Mouse (Mus musculus) heart, embryonic 14.5 days (tissue): ENCODE results near the gene Ak4. TPM values are rescaled to one million over a fixed set of nuclear protein-coding genes. Genes with fewer than 3 reads are reported as not detected.

Experiments used
- ATAC-seq: fragments of 200-750 bp; cut with Nextera tagmentation; 2 replicates; pipeline ENCODE4 v1.8.0; 2017; ENCODE audit warnings: low read depth, moderate TSS enrichment; ENCODE audit not compliant: insufficient number of reproducible peaks, insufficient read depth, low FRiP score
- H3K27ac ChIP-seq, 2 experiments: fragments of 200-500 bp in 1 of 2; fragments of 300-500 bp in 1 of 2; sonication (generic) in 1 of 2; replicated peaks in 1 of 2; 2 replicates each; pipeline ENCODE4 v1.5.1; 2012 to 2014; ENCODE audit warnings: low read depth in 2 of 2, low read length in 2 of 2, control low read depth in 1 of 2, mild to moderate bottlenecking in 1 of 2, mixed read lengths in 1 of 2; ENCODE audit not compliant: control insufficient read depth in 1 of 2, insufficient read depth in 1 of 2
- H3K27me3 ChIP-seq: fragments of 300-500 bp; sonication (generic); 2 replicates; pipeline ENCODE4 v1.6.1; 2014; ENCODE audit warnings: mild to moderate bottlenecking, low read length, control low read depth; ENCODE audit not compliant: control insufficient read depth, insufficient read depth
- H3K36me3 ChIP-seq: fragments of 300-500 bp; sonication (generic); 2 replicates; pipeline ENCODE4 v1.6.1; 2014; ENCODE audit warnings: mild to moderate bottlenecking, control low read depth, low read length, mixed read lengths; ENCODE audit not compliant: control insufficient read depth, insufficient read depth
- H3K4me1 ChIP-seq, 2 experiments: fragments of 200-500 bp in 1 of 2; fragments of 300-500 bp in 1 of 2; sonication (generic) in 1 of 2; 2 replicates each; pipeline ENCODE4 v1.6.1; 2012 to 2014; ENCODE audit warnings: low read length in 2 of 2, control low read depth in 1 of 2, mixed read lengths in 1 of 2; ENCODE audit not compliant: control insufficient read depth in 2 of 2, insufficient read depth in 2 of 2
- H3K4me2 ChIP-seq: fragments of 300-500 bp; sonication (generic); 2 replicates; pipeline ENCODE4 v1.6.1; 2014; ENCODE audit warnings: mild to moderate bottlenecking, low read length
- H3K4me3 ChIP-seq, 2 experiments: fragments of 200-500 bp in 1 of 2; fragments of 300-500 bp in 1 of 2; sonication (generic) in 1 of 2; 2 replicates each; pipeline ENCODE4 v1.5.1; 2012 to 2014; ENCODE audit warnings: low read length in 2 of 2, mild to moderate bottlenecking in 2 of 2, control low read depth in 1 of 2, low read depth in 1 of 2, moderate library complexity in 1 of 2; ENCODE audit not compliant: control insufficient read depth in 1 of 2, insufficient read depth in 1 of 2
- H3K9ac ChIP-seq: fragments of 300-500 bp; sonication (generic); 2 replicates; pipeline ENCODE4 v1.6.1; 2014; ENCODE audit warnings: mild to moderate bottlenecking, low read length
- H3K9me3 ChIP-seq: fragments of 300-500 bp; sonication (generic); 2 replicates; pipeline ENCODE4 v1.6.1; 2016; ENCODE audit warnings: low read length, control low read depth; ENCODE audit not compliant: control insufficient read depth
- WGBS: fragments of 180-500 bp; shearing (Covaris S2); extraction: QIAGEN DNeasy Blood & Tissue Kit; methylation state at CpG from one replicate; pipeline ENCODE4 v1.1.7; 2014; 5-methylcytosine and 5-hydroxymethylcytosine counted together
- polyA plus RNA-seq: library from polyadenylated mRNA; unstranded; fragments of >200 nt; fragmentation: Nextera tagmentation; extraction: Ambion mirVana; gene quantifications from 2 replicates; pipeline ENCODE4 v1.2.1, GENCODE M21; 2014

Ak4 gene
- polyA plus RNA-seq, 1 experiment from 2014 or later, result 8.3 TPM

DNA sequence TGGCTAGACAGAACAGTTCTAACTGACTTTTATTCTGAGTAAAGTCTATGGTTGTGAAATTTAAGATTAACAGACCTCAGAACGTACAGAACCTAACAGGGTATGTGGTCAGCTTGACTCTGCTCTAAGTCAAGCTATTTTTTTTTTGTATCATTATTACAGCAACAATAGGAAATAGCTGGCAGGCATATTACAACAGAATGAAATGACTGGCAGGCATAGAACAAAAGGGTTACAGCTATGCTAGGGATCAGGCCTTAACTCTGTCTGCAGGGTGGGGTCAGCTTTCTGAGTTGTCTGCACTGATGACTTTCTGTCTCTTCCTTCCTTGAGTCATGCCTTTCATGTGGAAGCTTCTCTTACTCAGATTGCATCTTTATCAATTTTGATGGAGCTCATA, 17.1 kb upstream of the Ak4 start:
- no peak for ATAC-seq

DNA sequence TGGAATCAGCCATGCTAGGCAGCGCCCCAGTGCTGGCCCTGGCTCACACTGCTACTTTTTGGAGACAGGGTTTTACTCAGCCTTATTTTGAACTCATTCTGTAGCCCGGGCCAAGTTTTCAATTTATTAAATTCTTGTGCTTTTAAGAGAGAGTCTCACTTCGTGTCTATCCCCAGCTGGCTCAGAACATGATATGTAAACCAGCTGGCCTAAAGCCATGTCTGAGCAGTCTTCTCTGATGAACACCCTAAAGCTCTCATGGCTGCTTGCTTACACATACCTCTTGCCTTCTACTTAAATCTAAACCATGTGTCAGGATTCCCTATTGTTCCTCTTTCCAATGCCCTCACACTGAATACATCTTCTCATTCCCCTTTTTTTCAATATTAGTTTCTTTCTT, 14.2 kb upstream of the Ak4 start:
- 74% methylated on average over 3 of the region's 3 CpGs for WGBS
- H3K27me3 ChIP-seq, result no peaks in the 10 kb centered on the region

More for the DNA sequence above, 17.1 kb upstream of the Ak4 start:
- Histone ChIP-seq H3K36me3 (no peaks in the 10 kb centered on the region), H3K4me2 (no peak overlapping the region), H3K9ac (no peak overlapping the region), H3K4me1 (no peaks in the 10 kb centered on the region), H3K27ac (no peak overlapping the region), H3K4me3 (no peak overlapping the region), H3K27me3 (no peaks in the 10 kb centered on the region), H3K9me3 (no peaks in the 10 kb centered on the region)
- 76% methylated on average over 1 of the region's 1 CpGs for WGBS

DNA sequence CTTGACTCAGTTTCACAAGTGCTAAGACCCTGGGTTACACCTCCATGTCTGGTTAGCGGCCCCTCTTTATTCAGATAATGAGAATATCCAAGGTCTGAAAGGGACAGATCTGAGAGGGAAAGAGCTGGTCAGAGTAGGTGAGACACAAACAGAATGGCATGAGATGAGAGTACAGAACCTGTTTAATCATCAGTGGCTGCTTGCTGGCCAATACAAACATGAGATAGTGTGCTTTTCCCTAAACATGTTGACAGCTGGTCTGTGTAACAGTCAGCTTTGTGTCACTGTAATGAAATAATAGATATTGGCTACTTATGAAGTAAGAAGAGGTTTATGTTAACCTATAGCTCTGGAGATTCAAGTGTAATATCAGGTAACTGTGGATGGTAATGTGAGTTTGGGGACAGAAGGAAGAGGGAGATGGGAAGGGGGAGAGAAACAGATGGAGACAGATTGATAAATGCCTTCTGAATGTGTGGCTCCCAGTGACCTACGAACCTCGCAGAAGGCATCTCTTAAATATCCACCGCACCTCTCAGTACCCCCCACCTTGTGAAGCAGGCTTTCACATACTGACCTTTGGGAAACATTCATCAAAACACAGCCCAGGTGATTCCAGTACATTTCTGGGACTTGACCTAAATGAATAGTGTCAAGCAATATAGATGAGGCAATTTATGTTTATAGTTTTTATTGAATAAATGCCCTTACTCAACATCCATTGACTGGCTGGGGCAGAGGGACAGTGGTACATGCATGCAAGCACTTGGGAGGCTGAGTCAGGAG, 12.5 kb upstream of the Ak4 start:
- WGBS, result 89% methylated on average over 4 of the region's 4 CpGs
- H3K9ac ChIP-seq, result no peak overlapping the region
- no peak for ATAC-seq

More for the DNA sequence above, 14.2 kb upstream of the Ak4 start:
- Histone ChIP-seq H3K9ac (no peak overlapping the region), H3K27ac (no peak overlapping the region), H3K36me3 (no peaks in the 10 kb centered on the region), H3K9me3 (no peaks in the 10 kb centered on the region), H3K4me3 (no peak overlapping the region), H3K4me2 (no peak overlapping the region), H3K4me1 (no peaks in the 10 kb centered on the region)
- ATAC-seq, result no peak

DNA sequence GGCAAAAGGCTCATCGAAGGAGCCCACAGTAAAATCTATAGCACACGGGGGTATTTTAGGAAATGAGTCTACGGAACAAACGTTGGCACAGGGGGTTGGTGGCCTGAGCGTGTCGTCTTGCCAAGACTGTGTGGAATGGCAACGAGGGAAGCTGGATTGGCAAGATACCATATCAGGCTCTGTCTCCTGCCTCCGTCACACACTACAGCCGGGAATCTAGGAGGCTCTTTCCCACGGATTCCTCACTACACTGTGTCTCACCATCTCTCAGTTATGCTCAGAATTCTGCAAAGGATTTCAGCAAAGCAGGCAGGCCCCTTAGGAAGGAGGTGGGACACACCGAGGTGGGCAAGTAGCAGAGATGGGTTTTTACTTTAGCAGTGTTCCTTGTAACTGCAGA, 2.1 kb upstream of the Ak4 start:
- Histone ChIP-seq H3K4me2 (no peak overlapping the region), H3K27me3 (no peaks in the 10 kb centered on the region), H3K36me3 (no peaks in the 10 kb centered on the region), H3K27ac (no peak overlapping the region), H3K9me3 (no peaks in the 10 kb centered on the region), H3K4me3 (no peak overlapping the region), H3K9ac (no peak overlapping the region), H3K4me1 (no peaks in the 10 kb centered on the region)
- WGBS, result 61% methylated on average over 11 of the region's 11 CpGs
- no peak for ATAC-seq

More for the DNA sequence above, 12.5 kb upstream of the Ak4 start:
- Histone ChIP-seq H3K4me2 (no peak overlapping the region), H3K27me3 (no peaks in the 10 kb centered on the region), H3K36me3 (no peaks in the 10 kb centered on the region), H3K4me3 (no peak overlapping the region), H3K9me3 (no peaks in the 10 kb centered on the region), H3K4me1 (no peaks in the 10 kb centered on the region), H3K27ac (no peak overlapping the region)

DNA sequence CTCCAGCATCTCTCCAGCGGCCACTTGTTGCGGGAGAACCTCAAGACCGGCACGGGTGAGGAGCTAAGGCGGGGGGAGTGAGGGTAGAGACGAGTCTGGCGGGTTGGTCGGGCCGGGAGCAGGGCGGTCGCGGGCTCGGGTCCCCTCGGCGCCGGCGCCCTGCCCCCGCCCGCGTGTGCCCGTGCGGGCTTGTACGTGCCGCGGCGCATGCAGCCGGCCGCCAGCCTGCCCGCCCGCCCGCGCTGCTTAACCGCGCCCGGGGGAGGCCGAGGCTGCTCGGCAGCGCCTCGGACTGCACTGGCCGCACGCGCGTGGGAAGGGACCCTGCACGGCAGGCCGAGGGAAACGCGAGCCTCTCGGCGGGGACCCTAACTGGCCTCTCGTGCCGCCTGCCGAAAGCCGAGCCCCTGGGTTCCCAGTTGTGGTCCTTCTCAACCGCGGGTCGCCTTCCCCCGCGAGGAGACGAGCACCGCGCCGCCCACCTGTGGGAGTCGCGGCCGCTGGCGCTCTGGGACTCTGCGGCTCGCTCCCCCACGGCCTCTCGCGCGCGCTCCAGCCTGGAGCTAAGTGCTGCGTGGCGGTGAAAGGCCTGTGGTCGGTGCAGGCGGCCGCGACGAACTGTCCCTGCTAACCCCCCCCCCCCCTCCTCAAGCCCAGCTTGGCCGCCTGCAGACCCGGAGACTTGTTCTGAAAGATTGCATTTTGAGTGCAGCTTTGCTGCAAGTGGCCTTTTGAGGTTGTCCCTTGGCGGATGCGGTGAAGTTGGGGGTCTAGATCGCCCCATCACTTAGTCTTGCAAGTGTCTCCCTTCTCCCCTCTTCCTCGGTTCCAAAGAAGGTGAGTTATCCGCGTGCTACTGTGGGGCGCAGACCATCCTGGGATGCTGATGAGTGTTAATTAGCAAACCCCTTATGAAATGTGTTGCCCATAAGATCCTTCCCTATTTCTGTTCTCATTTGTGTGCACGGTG, 1.1 kb downstream of the Ak4 start:
- Histone ChIP-seq H3K4me3 (peak overlapping the region; percentile 91), H3K4me2 (peak overlapping the region; percentile 93), H3K27ac (peak overlapping the region; percentile 53 to 78), H3K4me1 (peaks cover 2 to 5% of the 10 kb centered on the region in 2 experiments; a peak in 2 of 4 replicates), H3K36me3 (0 out of 2 replicates have a peak, but pooled peaks cover 2% of the 10 kb centered on the region), H3K9ac (peak overlapping the region; percentile 97), H3K9me3 (no peaks in the 10 kb centered on the region), H3K27me3 (no peaks in the 10 kb centered on the region)
- ATAC-seq, result peak; percentile 78
- 1% methylated on average over 81 of the region's 90 CpGs for WGBS

DNA sequence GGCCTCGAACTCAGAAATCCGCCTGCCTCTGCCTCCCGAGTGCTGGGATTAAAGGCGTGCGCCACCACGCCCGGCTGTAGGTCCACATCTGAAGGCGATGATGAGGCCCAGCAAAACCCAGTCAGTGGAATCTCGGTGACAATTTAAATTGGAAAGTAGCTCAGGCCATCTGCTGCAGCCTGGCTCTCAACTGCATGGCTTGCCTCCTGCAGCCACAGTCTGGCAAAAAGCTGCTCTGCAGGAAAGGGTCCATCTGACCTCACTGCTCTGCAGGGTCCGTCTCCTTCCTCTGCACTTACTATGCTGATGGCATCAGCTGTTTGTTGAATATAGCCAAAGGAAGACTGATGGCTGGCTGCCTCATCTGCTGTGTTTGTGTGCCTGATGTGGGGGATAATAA, 3.9 kb downstream of the Ak4 start:
- WGBS, result 80% methylated on average over 9 of the region's 10 CpGs
- Histone ChIP-seq H3K36me3 (0 out of 2 replicates have a peak, but pooled peaks cover 2% of the 10 kb centered on the region), H3K9ac (no peak overlapping the region), H3K4me2 (no peak overlapping the region), H3K27ac (no peak overlapping the region), H3K4me1 (peaks cover 2 to 8% of the 10 kb centered on the region in 2 experiments; a peak in 3 of 4 replicates), H3K9me3 (no peaks in the 10 kb centered on the region), H3K4me3 (no peak overlapping the region), H3K27me3 (no peaks in the 10 kb centered on the region)
- ATAC-seq, result no peak

DNA sequence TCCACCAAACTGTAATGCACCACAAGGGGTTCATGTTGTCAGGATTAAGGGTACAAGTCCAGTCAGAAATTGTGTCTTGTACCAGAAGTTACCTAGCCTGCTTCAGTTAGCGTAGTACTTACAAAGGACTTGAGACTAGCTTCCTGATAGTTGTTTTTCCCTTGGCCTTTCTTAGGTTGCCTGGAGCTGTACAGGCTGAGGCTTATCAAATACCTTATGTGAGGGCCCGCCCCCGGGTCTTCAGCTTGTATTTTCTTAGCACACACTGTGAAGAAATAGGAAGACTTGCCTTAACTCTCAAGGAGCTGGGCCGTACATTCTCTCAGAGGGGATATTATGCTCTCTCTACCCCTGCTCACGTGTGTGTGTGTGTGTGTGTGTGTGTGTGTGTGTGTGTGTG, 4.5 kb downstream of the Ak4 start:
- no peaks in the 10 kb centered on the region for H3K9me3 ChIP-seq
- H3K27ac ChIP-seq, result no peak overlapping the region
- no peak for ATAC-seq
- no peak overlapping the region for H3K4me2 ChIP-seq
- H3K4me1 ChIP-seq, result peaks cover 2 to 8% of the 10 kb centered on the region in 2 experiments; a peak in 3 of 4 replicates
- no peak overlapping the region for H3K4me3 ChIP-seq
- 74% methylated on average over 5 of the region's 5 CpGs for WGBS
- 0 out of 2 replicates have a peak, but pooled peaks cover 2% of the 10 kb centered on the region for H3K36me3 ChIP-seq
- H3K9ac ChIP-seq, result no peak overlapping the region
- H3K27me3 ChIP-seq, result no peaks in the 10 kb centered on the region
